Mouse (Mus musculus) heart, adult 11 months (tissue): ENCODE measurements around the gene Hmga2.

Source experiments
- DNase-seq: peaks from one replicate; pipeline ENCODE4 v3.0.0; 2022

Hmga2 gene

DNA sequence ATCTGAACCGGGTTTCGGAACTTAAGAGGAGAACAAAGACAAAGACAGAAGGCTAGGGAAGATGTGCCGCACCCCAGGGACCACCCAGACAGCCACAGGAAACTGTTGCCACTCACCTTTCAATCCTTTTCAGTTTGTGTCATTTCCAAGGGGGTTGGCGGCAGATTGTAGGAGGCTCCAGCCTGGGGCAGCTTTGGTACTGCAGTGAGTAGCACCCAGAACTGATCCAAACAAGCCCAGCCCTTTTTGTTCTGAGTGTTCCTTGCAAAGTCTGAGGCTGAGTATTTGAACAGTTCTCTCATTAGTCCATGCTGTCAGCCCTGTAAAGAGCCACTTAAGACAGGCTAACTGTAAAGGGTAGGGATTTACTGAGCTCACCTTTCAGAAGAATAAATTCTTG, 136.9 kb downstream of the Hmga2 start:
- DNase-seq: no peak

DNA sequence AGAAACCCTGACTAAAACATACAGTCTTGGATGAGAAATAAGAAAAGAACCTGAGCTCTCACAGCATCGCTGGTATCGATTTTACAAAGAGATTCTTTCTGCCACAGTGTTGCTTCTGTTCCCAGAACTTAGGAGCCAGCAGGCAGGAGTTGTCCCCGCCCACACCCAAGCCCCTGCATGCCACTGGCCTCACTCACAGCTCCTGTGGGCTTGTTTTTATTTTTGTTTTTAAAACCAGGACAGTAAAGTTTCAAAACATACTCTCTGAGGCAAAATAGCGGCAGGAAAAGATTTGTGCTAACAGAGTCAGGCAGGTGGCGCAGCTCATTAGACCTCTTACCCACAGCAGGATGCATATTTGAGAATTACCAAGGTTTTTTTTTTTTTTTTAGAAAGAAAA, 137.4 kb downstream of the Hmga2 start:
- DNase-seq: peak; percentile 61

- DNase-seq: peak; percentile 83
Observed at GRCm38 (mm10) chr10:120338431-120338830, 137.8 kb downstream of the Hmga2 start.

- no peak for DNase-seq
Observed at GRCm38 (mm10) chr10:120327946-120328345, 148.3 kb downstream of the Hmga2 start.

- no peak for DNase-seq
Observed at GRCm38 (mm10) chr10:120323584-120324203, 152.6 kb downstream of the Hmga2 start.

- DNase-seq: no peak
Observed at GRCm38 (mm10) chr10:120322815-120323214, 153.5 kb downstream of the Hmga2 start.

- no peak for DNase-seq
Observed at GRCm38 (mm10) chr10:120319614-120320013, 156.7 kb downstream of the Hmga2 start.
